ENCODE assay signal across 32 mouse cellular contexts in the genomic region with DNA sequence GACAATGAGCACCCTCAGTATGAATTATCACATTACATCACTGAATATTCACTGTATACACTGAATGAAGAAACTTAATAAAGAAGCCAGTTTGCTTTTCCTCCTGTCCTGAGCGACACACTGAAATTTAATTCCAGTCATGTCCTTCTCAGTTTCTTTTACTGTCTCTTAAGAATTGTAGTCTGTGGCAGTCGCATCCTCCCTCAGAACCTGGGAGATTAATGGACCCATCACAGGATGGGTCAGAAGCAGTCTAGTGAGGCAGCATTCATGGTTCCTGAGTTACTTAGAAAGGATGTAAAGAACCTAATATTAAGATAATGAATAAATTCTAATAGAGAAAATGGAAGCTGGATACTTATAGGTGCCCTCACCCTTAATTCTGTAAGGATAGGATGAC.
"Had no signal": no experiment of that assay in that cellular context is flagged by ENCODE, and none has a peak within 500 bp of the region (broad histone marks: within the 10 kb centered on the region; RNA-seq: fewer than 3 reads in every experiment).

No protein-coding gene starts in this region.

- H3K27me3 ChIP-seq: heart, embryonic 12.5 days; heart, embryonic 13.5 days; heart, embryonic 15.5 days; hindbrain, embryonic 12.5 days; hindbrain, embryonic 13.5 days; hindbrain, embryonic 15.5 days; intestine, embryonic 15.5 days had no signal

- H3K9me3 ChIP-seq: heart, embryonic 10.5 days; heart, embryonic 12.5 days; heart, embryonic 13.5 days; heart, embryonic 15.5 days; hindbrain, embryonic 10.5 days; hindbrain, embryonic 12.5 days; hindbrain, embryonic 13.5 days; hindbrain, embryonic 15.5 days; intestine, embryonic 15.5 days had no signal

- DNase-seq: heart, adult 18-20 months; heart, adult 2 months; heart, postnatal 10 days; heart, postnatal 14 days; heart, postnatal 36 days; heart, postnatal 4 days; kidney, adult 11 months; kidney, adult 18-20 months; kidney, adult 2 months; kidney, adult 8-10 months; kidney, postnatal 36 days; kidney, postnatal 4 days; layer of hippocampus, adult 9-11 months; layer of hippocampus, postnatal 36 days had no signal

- H3K36me3 ChIP-seq: heart, embryonic 10.5 days; heart, embryonic 12.5 days; heart, embryonic 13.5 days; heart, embryonic 15.5 days; hindbrain, embryonic 10.5 days; hindbrain, embryonic 12.5 days; hindbrain, embryonic 13.5 days; hindbrain, embryonic 15.5 days; intestine, embryonic 15.5 days had no signal

- ATAC-seq: hindbrain, embryonic 16.5 days; hindbrain, postnatal 0 days; inflammation-experienced regulatory T-cells, adult 6 months; intestine, embryonic 15.5 days; intestine, embryonic 16.5 days; intestine, postnatal 0 days had no signal

- H3K4me3 ChIP-seq: heart, adult 2 months; heart, embryonic 10.5 days; heart, embryonic 12.5 days; heart, embryonic 13.5 days; heart, embryonic 15.5 days; hindbrain, embryonic 10.5 days; hindbrain, embryonic 12.5 days; hindbrain, embryonic 13.5 days; hindbrain, embryonic 15.5 days; intestine, embryonic 15.5 days; layer of hippocampus, adult 2 months; left cerebral cortex, adult 2 months had no signal

- H3K9ac ChIP-seq: heart, embryonic 12.5 days; heart, embryonic 13.5 days; heart, embryonic 15.5 days; hindbrain, embryonic 12.5 days; hindbrain, embryonic 13.5 days; hindbrain, embryonic 14.5 days; hindbrain, embryonic 15.5 days; intestine, embryonic 15.5 days had no signal

- H3K27ac ChIP-seq: heart, adult 2 months; heart, embryonic 10.5 days; heart, embryonic 13.5 days; heart, embryonic 15.5 days; hindbrain, embryonic 10.5 days; hindbrain, embryonic 12.5 days; hindbrain, embryonic 13.5 days; hindbrain, embryonic 14.5 days; hindbrain, embryonic 15.5 days; hindbrain, postnatal 0 days; intestine, embryonic 15.5 days; layer of hippocampus, adult 2 months; left cerebral cortex, adult 2 months had no signal

- H3K4me1 ChIP-seq: heart, embryonic 10.5 days; heart, embryonic 12.5 days; heart, embryonic 13.5 days; heart, embryonic 15.5 days; hindbrain, embryonic 10.5 days; hindbrain, embryonic 12.5 days; hindbrain, embryonic 13.5 days; hindbrain, embryonic 15.5 days; intestine, embryonic 15.5 days had no signal

- H3K4me2 ChIP-seq: heart, embryonic 11.5 days; heart, embryonic 12.5 days; heart, embryonic 13.5 days; heart, embryonic 15.5 days; hindbrain, embryonic 12.5 days; hindbrain, embryonic 13.5 days; hindbrain, embryonic 14.5 days; hindbrain, embryonic 15.5 days; intestine, embryonic 15.5 days had no signal
